20 mouse cellular contexts compared by ENCODE assay signal in the genomic region with DNA sequence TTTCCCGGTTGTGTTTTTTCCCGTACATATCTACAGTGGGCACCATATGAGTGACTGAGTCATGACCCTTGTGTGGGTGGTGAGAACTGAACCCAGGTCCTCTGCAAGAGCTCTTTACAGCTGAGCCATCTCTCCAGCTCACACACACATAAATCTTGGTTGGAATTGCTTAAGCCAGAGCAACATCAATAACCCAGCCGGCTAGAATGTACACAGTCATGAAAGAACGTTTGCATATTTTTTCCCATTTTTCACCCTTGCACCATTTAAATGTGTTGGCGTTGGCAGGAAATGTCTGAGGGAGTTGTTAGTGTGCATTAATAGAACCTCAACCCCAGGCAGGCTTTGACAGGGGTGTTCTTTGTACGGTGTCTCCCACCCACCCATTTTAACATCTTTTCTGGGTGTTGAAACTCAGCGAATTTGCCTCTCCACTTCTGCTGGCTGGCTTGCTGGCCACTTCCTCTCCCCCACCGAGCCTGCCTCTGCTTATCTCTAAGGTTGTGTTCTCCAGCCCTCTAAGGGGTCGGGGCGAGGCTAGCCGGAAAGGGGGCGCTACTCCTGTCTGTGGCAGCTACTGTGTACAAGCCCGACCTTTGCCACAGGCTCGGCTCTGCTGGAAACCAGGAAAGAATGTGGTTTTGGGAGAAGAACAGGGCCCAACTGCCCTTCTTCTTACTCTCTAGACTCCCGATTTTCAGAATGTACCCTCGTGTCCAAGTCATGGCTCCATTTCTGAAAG. TPM values are rescaled to one million over a fixed set of nuclear protein-coding genes. Genes with fewer than 3 reads are reported as not detected.
A peak's percentile ranks its signal among the peaks of the same experiment; 100 is the strongest.
DNase-seq lines count a peak whose midpoint lies in the region; ATAC-seq lines count a peak whose summit lies in the region.
"Had no signal": no experiment of that assay in that cellular context is flagged by ENCODE, and none has a peak within 500 bp of the region (broad histone marks: within the 10 kb centered on the region; RNA-seq: fewer than 3 reads in every experiment).

No protein-coding gene starts in this region.

- no peak for ATAC-seq in kidney, embryonic 16.5 days (ENCODE audit: low FRiP score, low TSS enrichment)
- no peak for ATAC-seq in limb, embryonic 11.5 days (ENCODE audit: insufficient number of reproducible peaks, low FRiP score, low TSS enrichment, low read depth)
- no peak for ATAC-seq in stomach, embryonic 16.5 days (ENCODE audit: insufficient read depth, low FRiP score)
- ATAC-seq in forebrain, embryonic 14.5 days = no peak
- ATAC-seq: midbrain, embryonic 15.5 days had no signal

- H3K27ac ChIP-seq in kidney, embryonic 16.5 days (ENCODE audit: low read length) = no peak overlapping the region
- no peak overlapping the region for H3K27ac ChIP-seq in limb, embryonic 11.5 days (replicated peaks; ENCODE audit: low read depth, low read length)
- H3K27ac ChIP-seq in stomach, embryonic 16.5 days (ENCODE audit: low read length) = peak overlapping the region; percentile 64
- no peak overlapping the region for H3K27ac ChIP-seq in forebrain, embryonic 14.5 days (ENCODE audit: low read depth, low read length)
- H3K27ac ChIP-seq: heart, adult 2 months; hindbrain, embryonic 14.5 days; limb, embryonic 12.5 days; midbrain, embryonic 15.5 days had no signal

- peaks cover 40% of the 10 kb centered on the region for H3K27me3 ChIP-seq in kidney, embryonic 16.5 days (ENCODE audit: insufficient read depth, low read length)
- peaks cover 30% of the 10 kb centered on the region for H3K27me3 ChIP-seq in limb, embryonic 11.5 days (ENCODE audit: control insufficient read depth, insufficient read depth, low read length)
- peaks cover 34% of the 10 kb centered on the region for H3K27me3 ChIP-seq in stomach, embryonic 16.5 days (ENCODE audit: control insufficient read depth, insufficient read depth, low read length)
- peaks cover 43% of the 10 kb centered on the region for H3K27me3 ChIP-seq in forebrain, embryonic 14.5 days (replicated peaks; ENCODE audit: control insufficient read depth, insufficient read depth, low read length)

- no peaks in the 10 kb centered on the region for H3K36me3 ChIP-seq in kidney, embryonic 16.5 days (ENCODE audit: insufficient read depth, low read length)
- no peaks in the 10 kb centered on the region for H3K36me3 ChIP-seq in limb, embryonic 11.5 days (ENCODE audit: control insufficient read depth, insufficient read depth, low read length)
- H3K36me3 ChIP-seq in stomach, embryonic 16.5 days (ENCODE audit: control insufficient read depth, insufficient read depth, low read length) = no peaks in the 10 kb centered on the region
- H3K36me3 ChIP-seq in forebrain, embryonic 14.5 days (ENCODE audit: control insufficient read depth, insufficient read depth, low read length) = no peaks in the 10 kb centered on the region
- H3K36me3 ChIP-seq: limb, embryonic 12.5 days; midbrain, embryonic 15.5 days had no signal

- no peak overlapping the region for H3K4me3 ChIP-seq in kidney, embryonic 16.5 days (ENCODE audit: low read length)
- H3K4me3 ChIP-seq in limb, embryonic 11.5 days (ENCODE audit: low read depth, low read length) = no peak overlapping the region
- no peak overlapping the region for H3K4me3 ChIP-seq in stomach, embryonic 16.5 days (replicated peaks; ENCODE audit: low read length)
- no peak overlapping the region for H3K4me3 ChIP-seq in forebrain, embryonic 14.5 days (ENCODE audit: low read depth, low read length)
- H3K4me3 ChIP-seq: erythroblast, embryonic 14.5 days; heart, adult 2 months; limb, embryonic 12.5 days; midbrain, embryonic 15.5 days had no signal

- H3K9me3 ChIP-seq in kidney, embryonic 16.5 days (ENCODE audit: low read length) = no peaks in the 10 kb centered on the region
- no peaks in the 10 kb centered on the region for H3K9me3 ChIP-seq in limb, embryonic 11.5 days (ENCODE audit: control insufficient read depth, low read length)
- H3K9me3 ChIP-seq in stomach, embryonic 16.5 days (replicated peaks; ENCODE audit: control insufficient read depth, low read length) = no peaks in the 10 kb centered on the region
- no peaks in the 10 kb centered on the region for H3K9me3 ChIP-seq in forebrain, embryonic 14.5 days (replicated peaks; ENCODE audit: control insufficient read depth, low read length)
- H3K9me3 ChIP-seq: midbrain, embryonic 15.5 days had no signal

- 28% methylated on average over 16 of the region's 16 CpGs for WGBS in kidney, embryonic 16.5 days
- 38% methylated on average over 16 of the region's 16 CpGs for WGBS in limb, embryonic 11.5 days
- WGBS in stomach, embryonic 16.5 days = 13% methylated on average over 16 of the region's 16 CpGs
- 40% methylated on average over 16 of the region's 16 CpGs for WGBS in forebrain, embryonic 14.5 days

- DNase-seq in kidney, adult 9 months = no peak
- DNase-seq in MEL-GATA-1-ER (ENCODE audit: extremely low read depth, low read depth) = peak; percentile 63
- peak; percentile 21 for DNase-seq in limb, embryonic 11.5 days (ENCODE audit: low spot score)
- DNase-seq in testis, postnatal 14 days (ENCODE audit: low spot score) = no peak
- no peak for DNase-seq in layer of hippocampus, postnatal 10 days (ENCODE audit: low spot score in 2 of 2)
- DNase-seq in forebrain, embryonic 14.5 days (ENCODE audit: low spot score) = no peak
- DNase-seq: heart, adult 2 months; layer of hippocampus, adult 9-11 months; right cerebral cortex, postnatal 14 days; thymus, postnatal 4 days had no signal

- H3K4me1 ChIP-seq in kidney, embryonic 16.5 days (ENCODE audit: insufficient read depth, low read length) = peaks cover 14% of the 10 kb centered on the region
- H3K4me1 ChIP-seq in limb, embryonic 11.5 days (ENCODE audit: control insufficient read depth, insufficient read depth, low read length) = no peaks in the 10 kb centered on the region
- H3K4me1 ChIP-seq in stomach, embryonic 16.5 days (ENCODE audit: control insufficient read depth, insufficient read depth, low read length) = peaks cover 9% of the 10 kb centered on the region
- no peaks in the 10 kb centered on the region for H3K4me1 ChIP-seq in forebrain, embryonic 14.5 days (ENCODE audit: control insufficient read depth, insufficient read depth, low read length)

- no peak overlapping the region for H3K9ac ChIP-seq in kidney, embryonic 16.5 days (replicated peaks; ENCODE audit: low read length)
- H3K9ac ChIP-seq in limb, embryonic 11.5 days (ENCODE audit: low read length) = no peak overlapping the region
- H3K9ac ChIP-seq in stomach, embryonic 16.5 days (ENCODE audit: low read length) = 0 out of 2 replicates have a peak overlapping the region, but pooled peaks have one; percentile 12
- H3K9ac ChIP-seq in forebrain, embryonic 14.5 days (ENCODE audit: low read length) = no peak overlapping the region
- H3K9ac ChIP-seq: hindbrain, embryonic 14.5 days; limb, embryonic 12.5 days; midbrain, embryonic 15.5 days had no signal

- peak overlapping the region; percentile 33 for H3K4me2 ChIP-seq in kidney, embryonic 16.5 days (replicated peaks; ENCODE audit: low read depth, low read length)
- no peak overlapping the region for H3K4me2 ChIP-seq in limb, embryonic 11.5 days (ENCODE audit: low read depth, severe bottlenecking)
- peak overlapping the region; percentile 5 for H3K4me2 ChIP-seq in stomach, embryonic 16.5 days (ENCODE audit: low read depth, low read length)
- H3K4me2 ChIP-seq in forebrain, embryonic 14.5 days (ENCODE audit: low read length) = no peak overlapping the region
- H3K4me2 ChIP-seq: hindbrain, embryonic 14.5 days; limb, embryonic 12.5 days; midbrain, embryonic 15.5 days had no signal

RNA-seq across cellular contexts. Expression of a gene that starts 15.1 kb away (rescaled TPM):
- not detected in 2 replicates for polyA plus RNA-seq in kidney, embryonic 16.5 days (2015; fragmentation: Nextera tagmentation; extraction: Ambion mirVana)
- not detected in 2 replicates for polyA plus RNA-seq in limb, embryonic 11.5 days (2014; fragmentation: Nextera tagmentation; extraction: Ambion mirVana)
- polyA plus RNA-seq in stomach, embryonic 16.5 days (2015; fragmentation: Nextera tagmentation; extraction: Ambion mirVana) = 2.5 and 3.4 TPM in 2 replicates
- not detected for total RNA-seq in layer of hippocampus, postnatal 10 days (2021)
- not detected in 2 replicates for polyA plus RNA-seq in forebrain, embryonic 14.5 days (2014; fragmentation: Nextera tagmentation; extraction: Ambion mirVana)
- total RNA-seq: adrenal gland, postnatal 4 days; heart, adult 2 months had no signal
- polyA plus RNA-seq: cortical plate, adult 2 months; heart, adult 2 months; hindbrain, embryonic 14.5 days; kidney, embryonic 14.5 days; limb, embryonic 12.5 days; midbrain, embryonic 15.5 days; neural tube, embryonic 14.5 days had no signal

RNA-seq across cellular contexts. Expression of a gene that starts 22.2 kb away (rescaled TPM):
- polyA plus RNA-seq in kidney, embryonic 16.5 days (2015; fragmentation: Nextera tagmentation; extraction: Ambion mirVana) = not detected in 2 replicates
- polyA plus RNA-seq in limb, embryonic 11.5 days (2014; fragmentation: Nextera tagmentation; extraction: Ambion mirVana) = not detected in 2 replicates
- polyA plus RNA-seq in stomach, embryonic 16.5 days (2015; fragmentation: Nextera tagmentation; extraction: Ambion mirVana) = 7.5 and 8.1 TPM in 2 replicates
- not detected for total RNA-seq in layer of hippocampus, postnatal 10 days (2021)
- polyA plus RNA-seq in forebrain, embryonic 14.5 days (2014; fragmentation: Nextera tagmentation; extraction: Ambion mirVana) = not detected in 2 replicates
- total RNA-seq: heart, adult 2 months had no signal
- polyA plus RNA-seq: cortical plate, adult 2 months; erythroblast, embryonic 14.5 days; heart, adult 2 months; hindbrain, embryonic 14.5 days; limb, embryonic 12.5 days; midbrain, embryonic 15.5 days; neural tube, embryonic 14.5 days had no signal

RNA-seq across cellular contexts. Expression of a gene that starts 30.3 kb away (rescaled TPM):
- not detected in 2 replicates for polyA plus RNA-seq in kidney, embryonic 16.5 days (2015; fragmentation: Nextera tagmentation; extraction: Ambion mirVana)
- not detected in 2 replicates for polyA plus RNA-seq in limb, embryonic 11.5 days (2014; fragmentation: Nextera tagmentation; extraction: Ambion mirVana)
- polyA plus RNA-seq in stomach, embryonic 16.5 days (2015; fragmentation: Nextera tagmentation; extraction: Ambion mirVana) = 0.31 TPM in 1 of 2 replicates, not detected in the other
- total RNA-seq in layer of hippocampus, postnatal 10 days (2021) = not detected
- polyA plus RNA-seq in forebrain, embryonic 14.5 days (2014; fragmentation: Nextera tagmentation; extraction: Ambion mirVana) = not detected in 2 replicates
- total RNA-seq: heart, adult 2 months had no signal
- polyA plus RNA-seq: cortical plate, adult 2 months; erythroblast, embryonic 14.5 days; heart, adult 2 months; hindbrain, embryonic 14.5 days; kidney, embryonic 14.5 days; limb, embryonic 12.5 days; midbrain, embryonic 15.5 days; neural tube, embryonic 14.5 days had no signal

Comparison
In these comparisons a context has a peak if more than half of its experiments do, and no peak if none do; other contexts are left out.
1. H3K4me2 ChIP-seq: peak in kidney, embryonic 16.5 days (single experiment) and stomach, embryonic 16.5 days (single experiment); none in limb, embryonic 11.5 days (single experiment) and forebrain, embryonic 14.5 days (single experiment).
2. DNase-seq: peak in MEL-GATA-1-ER (single experiment) and limb, embryonic 11.5 days (single experiment); none in kidney, adult 9 months (single experiment), testis, postnatal 14 days (single experiment), layer of hippocampus, postnatal 10 days (0 of 2) and forebrain, embryonic 14.5 days (single experiment).